Mouse (Mus musculus) urinary bladder, adult 2 months (tissue): ENCODE measurements around the gene Olfr926. TPM values are rescaled to one million over a fixed set of nuclear protein-coding genes. Genes with fewer than 3 reads are reported as not detected.
"Not testable (repeated sequence)": the region's sequence is repeated elsewhere in the genome, so short reads cannot be mapped to it uniquely, and the experiment has no call there.

Experiments
- DNase-seq: peaks from one replicate; pipeline ENCODE4 v3.0.0; 2022; ENCODE audit warnings: low spot score
- polyA plus RNA-seq: library from polyadenylated mRNA; depleted of rRNA; stranded (reverse); fragments of >200 nt; gene quantifications from 2 replicates; pipeline ENCODE4 v1.2.3, GENCODE M21; 2012; rRNA removed

Olfr926 gene
- not detected in 2 replicates for polyA plus RNA-seq

DNA sequence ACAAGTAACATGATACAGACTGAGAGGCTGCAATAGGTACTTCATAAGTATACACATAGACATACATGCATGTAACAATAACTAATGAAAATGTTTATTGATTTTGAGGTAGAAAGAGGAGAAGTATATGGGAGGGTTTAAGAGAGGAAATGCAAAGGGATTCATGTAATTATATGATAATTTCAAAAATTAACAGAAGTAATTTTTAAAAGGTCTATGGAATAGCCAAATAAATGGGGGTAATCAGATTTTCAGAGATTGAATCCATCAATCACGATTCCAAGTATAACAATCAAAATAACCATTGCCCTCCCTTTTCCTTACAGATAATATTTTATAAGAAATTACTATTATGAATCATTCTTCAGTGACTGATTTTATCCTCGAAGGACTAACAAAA is at the start of gene Olfr926:
TSS of gene Olfr926 (plus strand) at position 301 of the 400 bp plus-strand sequence.
- DNase-seq, result no peak

DNA sequence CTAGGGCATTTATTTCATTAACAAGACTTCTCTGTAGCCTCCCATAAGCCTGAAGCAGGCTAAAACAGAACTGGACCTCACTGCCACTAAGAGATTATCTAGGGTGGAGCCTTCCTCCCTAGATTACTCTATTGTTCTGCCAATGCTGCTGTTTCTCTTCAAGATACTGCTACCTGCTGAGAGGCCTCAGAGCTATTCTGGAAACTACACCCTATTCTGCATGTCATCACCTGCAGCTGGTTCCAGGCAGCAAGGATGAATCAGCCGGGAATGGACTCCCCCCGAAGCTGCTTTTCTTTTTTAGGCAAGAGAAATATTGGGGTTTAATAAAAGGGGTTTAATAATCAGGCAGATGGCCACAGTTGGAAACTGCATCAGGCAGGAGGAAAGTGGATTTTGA is 43.9 kb upstream of the Olfr926 start:
- DNase-seq, result no peak

DNA sequence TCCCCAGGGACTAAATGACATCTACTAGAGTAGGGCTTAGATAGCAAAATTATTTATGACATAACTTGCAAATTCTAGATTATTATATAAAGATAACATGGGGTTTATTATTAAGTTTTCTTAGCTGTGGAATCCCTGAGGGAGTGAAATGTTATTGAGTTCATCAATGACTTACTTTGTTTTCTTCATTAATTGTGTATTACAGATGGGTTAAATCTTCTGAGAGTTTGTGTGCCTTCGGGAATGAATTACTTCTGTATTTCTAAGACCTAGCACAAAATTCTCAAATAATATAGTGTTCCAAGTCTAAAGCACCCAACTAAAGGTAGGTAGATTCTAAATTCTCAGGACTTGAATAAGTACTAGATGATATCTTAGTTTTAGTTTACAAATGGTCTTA is 32.8 kb upstream of the Olfr926 start, which contains the start of gene Olfr924:
TSS of gene Olfr924 (plus strand) at position 301 of the 400 bp plus-strand sequence.
- no peak for DNase-seq

DNA sequence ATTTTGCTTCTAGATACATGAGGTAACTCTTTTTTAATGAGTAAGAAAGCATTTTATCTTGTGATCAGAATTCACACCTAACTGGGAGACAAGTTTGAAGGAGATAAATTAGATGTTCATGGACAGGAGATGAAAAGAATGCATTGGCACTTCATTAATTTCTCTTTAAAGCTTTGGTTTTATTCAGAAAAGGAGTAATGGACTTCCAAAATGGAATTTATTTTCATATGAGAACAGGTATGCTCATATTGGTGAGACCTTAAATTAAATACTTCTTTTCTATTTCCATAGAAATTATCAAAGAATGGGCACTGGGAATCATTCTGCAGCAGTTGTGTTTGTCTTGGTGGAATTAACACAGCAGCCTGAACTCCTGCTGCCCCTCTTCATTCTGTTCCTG is 22.2 kb upstream of the Olfr926 start, which contains the start of gene Olfr26:
TSS of gene Olfr26 (plus strand) at position 301 of the 400 bp plus-strand sequence.
- DNase-seq, result no peak

DNA sequence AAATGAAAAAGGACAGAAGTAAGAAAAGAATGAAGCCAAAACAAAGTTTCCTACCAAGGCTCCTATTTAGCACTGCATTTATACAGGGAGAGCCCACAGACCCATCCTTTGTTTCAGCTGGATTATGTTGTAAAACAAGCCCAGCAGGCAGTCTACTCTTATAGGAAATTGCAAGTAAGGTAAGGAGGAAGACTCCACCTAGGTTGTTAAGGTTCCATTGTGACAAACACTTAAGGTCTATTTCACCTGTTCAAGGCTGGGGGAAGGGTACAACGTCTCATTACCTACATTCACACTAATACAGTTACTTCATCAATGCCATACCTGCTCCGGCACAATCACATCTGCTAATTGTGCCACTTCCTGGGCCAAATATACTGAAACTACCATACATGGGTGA is 2.0 kb upstream of the Olfr926 start:
- DNase-seq, result not testable (repeated sequence)

Other genes with a start within 250 kb of the Olfr926 start
- not detected in 2 replicates for gene Olfr916, start 217.3 kb upstream of the Olfr926 start, polyA plus RNA-seq
- not detected in 2 replicates for gene Olfr917, start 211.3 kb upstream of the Olfr926 start, polyA plus RNA-seq
- not detected in 2 replicates for gene Olfr918, start 202.5 kb upstream of the Olfr926 start, polyA plus RNA-seq
- not detected in 2 replicates for gene Olfr919, start 173.5 kb upstream of the Olfr926 start, polyA plus RNA-seq
- 53.4 and 57.0 TPM in 2 replicates for gene Vwa5a, start 158.9 kb upstream of the Olfr926 start, polyA plus RNA-seq
- gene Olfr920, start 124.8 kb upstream of the Olfr926 start, polyA plus RNA-seq, result 0.87 and 0.90 TPM in 2 replicates
- 0.08 and 0.12 TPM in 2 replicates for gene Olfr921, start 104.1 kb upstream of the Olfr926 start, polyA plus RNA-seq
- 0.06 TPM in 1 of 2 replicates, not detected in the other for gene Olfr922, start 62.5 kb upstream of the Olfr926 start, polyA plus RNA-seq
- gene Olfr923, start 50.6 kb upstream of the Olfr926 start, polyA plus RNA-seq, result not detected in 2 replicates
- gene Olfr924, start 32.7 kb upstream of the Olfr926 start, polyA plus RNA-seq, result not detected in 2 replicates
- not detected in 2 replicates for gene Olfr26, start 22.1 kb upstream of the Olfr926 start, polyA plus RNA-seq
- not detected in 2 replicates for gene Olfr930, start 52.7 kb downstream of the Olfr926 start, polyA plus RNA-seq
- not detected in 2 replicates for gene Olfr933, start 95.2 kb downstream of the Olfr926 start, polyA plus RNA-seq
- gene Olfr934, start 111.2 kb downstream of the Olfr926 start, polyA plus RNA-seq, result not detected in 2 replicates
- not detected in 2 replicates for gene Olfr935, start 122.6 kb downstream of the Olfr926 start, polyA plus RNA-seq
- not detected in 2 replicates for gene Olfr146, start 146.3 kb downstream of the Olfr926 start, polyA plus RNA-seq
- gene Olfr937, start 187.8 kb downstream of the Olfr926 start, polyA plus RNA-seq, result not detected in 2 replicates
- gene Olfr938, start 201.8 kb downstream of the Olfr926 start, polyA plus RNA-seq, result not detected in 2 replicates